ENCODE assay signal across 18 mouse cellular contexts in genomic region chr11:6706796-6707195, GRCm38 (mm10). TPM values are rescaled to one million over a fixed set of nuclear protein-coding genes. Genes with fewer than 3 reads are reported as not detected.
A peak's percentile ranks its signal among the peaks of the same experiment; 100 is the strongest.
DNase-seq lines count a peak whose midpoint lies in the region; ATAC-seq and TF ChIP-seq lines count a peak whose summit lies in the region.
"Had no signal": no experiment of that assay in that cellular context is flagged by ENCODE, and none has a peak within 500 bp of the region (broad histone marks: within the 10 kb centered on the region; RNA-seq: fewer than 3 reads in every experiment).

No protein-coding gene starts in this region.

- H3K4me3 ChIP-seq in kidney, adult 2 months (ENCODE audit: insufficient read depth, low read depth, low read length) = no peak overlapping the region
- no peak overlapping the region for H3K4me3 ChIP-seq in heart, embryonic 10.5 days
- H3K4me3 ChIP-seq: embryonic facial prominence, embryonic 12.5 days; forebrain, embryonic 12.5 days; heart, embryonic 13.5 days; hindbrain, embryonic 15.5 days had no signal

- DNase-seq in thymus, postnatal 25 days = peak; percentile 38
- no peak for DNase-seq in thymus, postnatal 4 days
- no peak for DNase-seq in kidney, adult 2 months
- no peak for DNase-seq in right cerebral cortex, postnatal 25 days
- no peak for DNase-seq in heart, embryonic 10.5 days (ENCODE audit: low spot score)
- DNase-seq: adrenal gland, postnatal 10 days; cerebellum, adult 11 months; cerebellum, adult 8-10 months; cerebellum, postnatal 25 days; gastrocnemius, postnatal 14 days; heart, postnatal 36 days had no signal

- no peaks in the 10 kb centered on the region for H3K36me3 ChIP-seq in kidney, adult 2 months (ENCODE audit: control insufficient read depth, insufficient read depth, low read length)
- no peaks in the 10 kb centered on the region for H3K36me3 ChIP-seq in heart, embryonic 10.5 days
- H3K36me3 ChIP-seq: embryonic facial prominence, embryonic 12.5 days; forebrain, embryonic 12.5 days; heart, embryonic 13.5 days; hindbrain, embryonic 15.5 days had no signal

- H3K27me3 ChIP-seq in kidney, adult 2 months (replicated peaks; ENCODE audit: control insufficient read depth, insufficient read depth, low read length) = no peaks in the 10 kb centered on the region
- H3K27me3 ChIP-seq in heart, embryonic 10.5 days (ENCODE audit: insufficient read depth, poor library complexity, severe bottlenecking) = no peaks in the 10 kb centered on the region
- H3K27me3 ChIP-seq: embryonic facial prominence, embryonic 12.5 days; forebrain, embryonic 12.5 days; heart, embryonic 13.5 days; hindbrain, embryonic 15.5 days had no signal

- TF ChIP-seq CTCF in kidney, adult 2 months (conservative IDR thresholded peaks at IDR 0.05; ENCODE audit: insufficient read depth, insufficient read length, low read depth, low read length) = no peak

- peak; percentile 53 for ATAC-seq in CD4-positive, CD25-positive, alpha-beta regulatory T cell, adult 4 months
- ATAC-seq in activated CD4-positive, CD25-positive, alpha-beta regulatory T cell, adult 4 months = peak; percentile 58
- ATAC-seq: forebrain, embryonic 16.5 days had no signal

- no peaks in the 10 kb centered on the region for H3K4me1 ChIP-seq in kidney, adult 2 months (ENCODE audit: control insufficient read depth, insufficient read depth, low read length)
- no peaks in the 10 kb centered on the region for H3K4me1 ChIP-seq in heart, embryonic 10.5 days
- H3K4me1 ChIP-seq: embryonic facial prominence, embryonic 12.5 days; forebrain, embryonic 12.5 days; heart, embryonic 13.5 days; hindbrain, embryonic 15.5 days had no signal

- peaks cover 7% of the 10 kb centered on the region for H3K9me3 ChIP-seq in heart, embryonic 10.5 days
- H3K9me3 ChIP-seq: embryonic facial prominence, embryonic 12.5 days; forebrain, embryonic 12.5 days; hindbrain, embryonic 15.5 days had no signal

- TF ChIP-seq POLR2A in kidney, adult 2 months (IDR thresholded peaks at IDR 0.05; ENCODE audit: low read depth, low read length) = no peak

- 91% methylated on average over 13 of the region's 13 CpGs for WGBS in kidney, adult 2 months
- WGBS in heart, embryonic 10.5 days = 91% methylated on average over 13 of the region's 13 CpGs

- no peak overlapping the region for H3K27ac ChIP-seq in kidney, adult 2 months (ENCODE audit: insufficient read depth, low read depth, low read length)
- H3K27ac ChIP-seq in heart, embryonic 10.5 days = no peak overlapping the region
- H3K27ac ChIP-seq: embryonic facial prominence, embryonic 12.5 days; forebrain, embryonic 12.5 days; heart, embryonic 13.5 days; hindbrain, embryonic 15.5 days had no signal

RNA-seq across cellular contexts. Expression of gene Ramp3, which starts 48.5 kb away (rescaled TPM):
- 1 to 10 TPM; 4.2 to 5.6 TPM for polyA plus RNA-seq in CD4-positive, CD25-positive, alpha-beta regulatory T cell, adult 4 months (2017; shearing (Covaris generic))
- 1 to 10 TPM; 8.0 to 8.6 TPM for polyA plus RNA-seq in activated CD4-positive, CD25-positive, alpha-beta regulatory T cell, adult 4 months (2017; shearing (Covaris generic))
- polyA plus RNA-seq in kidney, adult 2 months (2012; rRNA removed) = 40.1 and 41.0 TPM in 2 replicates
- 1.3 and 2.5 TPM in 2 replicates for polyA plus RNA-seq in heart, embryonic 10.5 days (2016; fragmentation: Nextera tagmentation; extraction: Ambion mirVana)
